Mouse (Mus musculus): Measurements from ENCODE around the gene Gclm.
"Not testable (repeated sequence)": the region's sequence is repeated elsewhere in the genome, so short reads cannot be mapped to it uniquely, and the experiment has no call there.

The Gclm gene

GRCm38 (mm10) chr3:122245215-122245877 is at the start of gene Gclm:
Gene Gclm (plus strand): TSS chr3:122245557.
- DNase-seq (ENCODE audit: low spot score in 2 of 2), result peak; percentile 87 to 95

DNA sequence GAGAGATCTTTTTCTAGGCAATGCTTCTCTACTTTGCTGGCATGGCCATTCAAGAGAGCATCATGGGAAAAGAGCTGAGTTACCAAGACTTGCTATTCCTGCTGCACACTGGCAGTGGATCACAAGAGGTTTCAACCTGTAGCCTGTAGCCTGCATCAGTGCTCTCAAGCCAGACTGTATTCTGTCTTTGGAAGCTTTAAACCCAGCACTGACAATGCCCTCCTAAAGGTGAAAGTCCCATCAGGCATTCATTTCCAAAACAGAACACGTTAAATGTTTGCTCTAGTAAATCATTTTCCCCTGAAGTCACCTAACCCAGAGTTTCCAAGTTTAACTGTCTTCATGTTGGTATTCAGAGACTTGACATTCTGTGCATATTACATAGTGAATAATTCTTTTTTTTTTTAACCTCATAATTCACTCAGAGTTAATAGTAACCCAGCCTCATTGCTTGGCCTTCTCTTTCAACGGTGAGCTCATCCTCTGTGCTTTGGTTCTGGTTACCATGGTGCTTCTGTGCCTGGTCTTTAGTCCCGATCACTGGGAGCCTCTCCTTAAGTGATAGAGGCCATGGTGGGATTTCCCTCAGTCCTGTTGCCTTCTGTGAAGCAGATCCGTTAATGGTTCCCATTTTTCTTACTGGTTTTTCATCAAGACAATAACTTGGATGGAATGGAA is 48.6 kb upstream of the Gclm start:
- no peak for DNase-seq (ENCODE audit: low spot score in 2 of 2)

DNA sequence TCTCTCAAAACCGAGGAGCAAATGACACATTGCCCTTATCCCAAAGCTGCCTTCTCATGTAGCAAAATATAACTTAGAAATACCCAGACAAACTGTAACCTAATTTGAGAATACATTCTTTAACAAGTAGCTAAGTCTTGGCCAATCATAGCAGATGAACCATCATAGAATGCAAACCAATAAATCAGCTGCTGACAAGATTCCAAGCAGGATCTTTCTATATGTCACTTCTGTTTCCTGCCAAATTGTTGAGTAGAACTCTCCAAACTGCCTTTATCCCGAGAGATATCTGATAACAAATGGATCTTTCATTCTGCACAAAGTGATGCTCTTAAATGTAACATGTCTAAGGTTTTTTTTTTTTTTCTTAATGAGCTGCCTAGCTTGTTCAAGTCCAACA is 46.8 kb upstream of the Gclm start:
- no peak for DNase-seq (ENCODE audit: low spot score in 2 of 2)

DNA sequence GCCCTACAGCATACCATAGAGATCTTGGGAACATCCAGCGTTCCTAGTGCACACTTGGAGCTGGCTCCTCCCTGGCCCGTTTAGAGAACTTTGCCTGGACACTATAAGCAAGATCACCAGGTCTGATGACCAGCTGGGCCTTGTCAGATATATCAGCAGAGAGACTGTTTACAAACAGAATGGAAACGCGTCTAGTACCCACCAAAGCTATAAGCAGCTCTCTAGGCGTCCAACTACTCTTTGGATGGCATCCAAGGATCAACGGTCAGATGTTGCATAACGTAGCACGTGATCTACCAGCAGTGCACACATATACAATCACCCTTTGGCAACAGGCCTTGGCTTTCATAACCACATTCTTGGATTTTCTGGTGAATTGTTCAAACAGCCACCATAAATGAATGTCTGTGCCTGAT is 46.4 kb upstream of the Gclm start:
- no peak for DNase-seq (ENCODE audit: low spot score in 2 of 2)

DNA sequence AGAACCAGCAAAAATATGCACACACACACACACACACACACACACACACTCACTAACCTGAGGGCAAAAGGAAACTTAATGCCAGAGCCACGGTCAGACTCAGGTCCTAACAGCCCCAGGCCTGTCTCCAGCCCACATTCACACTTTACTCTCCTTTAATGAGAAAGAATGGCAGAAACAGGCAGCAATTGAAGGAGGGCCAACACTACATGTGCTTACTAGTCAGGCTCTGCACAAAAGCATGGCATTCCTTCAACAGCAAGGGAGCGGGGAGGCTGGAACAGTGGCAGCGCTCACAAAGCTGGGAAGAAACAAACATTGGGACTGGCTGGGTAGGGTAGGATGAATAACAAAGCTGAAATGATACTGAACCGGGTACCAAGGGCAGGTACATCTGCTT is 45.8 kb upstream of the Gclm start:
- no peak for DNase-seq (ENCODE audit: low spot score in 2 of 2)

DNA sequence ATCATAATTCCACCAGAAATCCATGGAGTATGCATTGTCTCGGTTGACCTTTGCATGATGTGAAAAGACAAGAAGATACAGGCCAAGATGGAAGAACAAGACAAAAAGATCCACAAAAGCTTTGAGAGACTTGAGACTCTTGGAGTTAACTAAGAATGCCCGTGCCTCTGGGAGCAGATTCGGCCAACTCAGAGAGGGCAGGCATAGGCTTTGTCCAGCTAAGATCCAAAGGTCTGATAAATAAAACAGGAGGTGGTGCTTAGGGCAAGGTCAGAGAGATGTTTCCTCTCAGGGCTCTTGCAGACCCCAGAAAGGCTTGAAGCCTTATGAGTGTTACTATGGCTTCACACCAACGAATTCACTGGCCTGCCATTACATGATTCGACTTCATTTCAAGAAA is 45.3 kb upstream of the Gclm start:
- no peak for DNase-seq (ENCODE audit: low spot score in 2 of 2)

- DNase-seq (ENCODE audit: low spot score in 2 of 2), result no peak
Measured at GRCm38 (mm10) chr3:122200447-122200846, 44.9 kb upstream of the Gclm start.

DNA sequence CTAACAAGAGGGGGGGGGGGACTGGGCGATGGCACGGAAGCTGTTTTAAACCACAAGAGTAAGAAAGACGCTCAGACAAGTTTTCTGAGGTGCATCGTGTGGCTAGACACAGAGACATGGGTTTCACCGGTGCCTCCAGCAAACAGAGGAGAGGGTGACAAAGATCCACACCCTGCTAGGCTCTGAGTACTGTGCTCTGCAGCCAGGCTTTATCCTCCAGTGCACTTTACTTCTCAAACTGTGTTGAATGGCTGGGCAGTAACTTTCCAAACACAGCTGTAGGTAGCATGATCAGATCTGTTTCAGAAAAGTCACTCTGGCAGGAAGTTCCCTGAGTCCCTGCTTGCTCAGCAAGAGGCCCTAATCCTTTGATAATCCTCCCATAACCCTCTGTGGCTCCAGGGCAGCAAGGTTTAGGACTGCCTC is 43.0 kb upstream of the Gclm start:
- DNase-seq (ENCODE audit: low spot score in 2 of 2), result peak in 1 of 2 experiments; percentile 15

DNA sequence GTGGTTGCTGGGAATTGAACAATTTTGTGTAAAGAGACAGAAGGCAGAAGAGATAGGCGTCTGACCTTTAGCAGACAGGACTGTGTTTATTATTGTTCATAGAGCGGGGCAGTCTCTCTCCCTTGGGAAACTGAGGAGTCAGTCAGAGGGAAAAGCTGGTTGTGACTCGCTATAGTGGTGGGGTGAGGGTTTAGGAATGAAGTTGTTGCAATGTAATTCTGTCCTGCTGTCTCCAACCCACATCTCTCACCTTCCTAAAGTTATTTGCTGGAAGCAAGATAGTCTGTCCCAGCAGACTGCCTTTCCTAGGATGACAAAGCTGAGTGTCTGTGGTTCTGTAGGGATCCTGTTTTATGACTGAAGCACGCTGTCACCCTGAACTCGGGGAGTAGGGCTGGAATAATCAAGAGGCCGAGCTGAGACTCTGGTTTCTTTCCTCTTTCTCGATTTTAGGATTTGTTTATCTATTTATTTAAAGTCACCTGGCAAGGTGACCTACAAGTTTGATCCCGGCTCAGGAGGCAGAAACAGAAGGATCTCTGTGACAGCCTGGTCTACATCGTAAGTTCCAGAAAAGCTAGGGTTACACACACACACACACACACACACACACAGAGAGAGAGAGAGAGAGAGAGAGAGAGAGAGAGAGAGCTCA is 41.6 kb upstream of the Gclm start:
- no peak for DNase-seq (ENCODE audit: low spot score in 2 of 2)

- no peak for DNase-seq (ENCODE audit: low spot score in 2 of 2)
Measured at GRCm38 (mm10) chr3:122205753-122206152, 39.6 kb upstream of the Gclm start.

DNA sequence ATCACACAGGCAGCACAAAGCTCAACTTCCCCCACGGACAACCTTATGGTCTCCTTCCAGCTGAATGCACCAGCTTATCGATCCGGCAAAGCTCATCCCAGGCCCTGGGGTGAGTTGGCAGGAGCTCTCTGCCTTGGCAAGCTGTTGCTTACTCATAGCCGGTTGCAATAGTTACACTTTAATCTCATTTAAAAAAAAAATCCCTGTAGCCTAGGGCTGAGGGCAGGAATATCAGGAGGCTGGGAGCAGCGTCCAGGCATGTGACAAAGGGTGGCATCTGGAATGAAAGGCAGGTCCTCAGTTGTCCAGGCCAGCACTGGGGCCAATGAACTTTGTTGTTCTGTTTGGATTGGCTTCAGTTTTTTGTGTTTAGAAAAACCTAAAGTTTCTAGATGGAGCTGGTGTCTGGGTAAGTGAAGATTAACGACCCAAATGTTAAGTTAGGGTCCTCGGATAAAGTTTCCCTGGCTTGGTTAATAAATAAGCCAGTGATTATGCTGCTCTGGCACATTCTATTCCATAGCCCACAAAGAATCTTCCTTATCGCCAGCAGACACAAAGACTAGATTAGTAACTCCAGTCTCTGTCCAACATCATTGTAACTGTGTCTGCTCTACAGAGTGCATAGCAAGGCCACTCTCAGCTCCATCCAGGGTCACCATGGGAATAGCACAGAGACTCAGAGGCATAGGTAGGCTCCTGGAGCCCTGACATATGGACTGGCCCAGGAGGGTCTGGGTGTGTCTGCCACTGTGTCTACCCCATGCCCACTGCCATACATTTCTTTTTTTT is 38.9 kb upstream of the Gclm start:
- DNase-seq (ENCODE audit: low spot score in 2 of 2), result no peak

- DNase-seq (ENCODE audit: low spot score in 2 of 2), result no peak
Measured at GRCm38 (mm10) chr3:122207766-122208165, 37.6 kb upstream of the Gclm start.

DNA sequence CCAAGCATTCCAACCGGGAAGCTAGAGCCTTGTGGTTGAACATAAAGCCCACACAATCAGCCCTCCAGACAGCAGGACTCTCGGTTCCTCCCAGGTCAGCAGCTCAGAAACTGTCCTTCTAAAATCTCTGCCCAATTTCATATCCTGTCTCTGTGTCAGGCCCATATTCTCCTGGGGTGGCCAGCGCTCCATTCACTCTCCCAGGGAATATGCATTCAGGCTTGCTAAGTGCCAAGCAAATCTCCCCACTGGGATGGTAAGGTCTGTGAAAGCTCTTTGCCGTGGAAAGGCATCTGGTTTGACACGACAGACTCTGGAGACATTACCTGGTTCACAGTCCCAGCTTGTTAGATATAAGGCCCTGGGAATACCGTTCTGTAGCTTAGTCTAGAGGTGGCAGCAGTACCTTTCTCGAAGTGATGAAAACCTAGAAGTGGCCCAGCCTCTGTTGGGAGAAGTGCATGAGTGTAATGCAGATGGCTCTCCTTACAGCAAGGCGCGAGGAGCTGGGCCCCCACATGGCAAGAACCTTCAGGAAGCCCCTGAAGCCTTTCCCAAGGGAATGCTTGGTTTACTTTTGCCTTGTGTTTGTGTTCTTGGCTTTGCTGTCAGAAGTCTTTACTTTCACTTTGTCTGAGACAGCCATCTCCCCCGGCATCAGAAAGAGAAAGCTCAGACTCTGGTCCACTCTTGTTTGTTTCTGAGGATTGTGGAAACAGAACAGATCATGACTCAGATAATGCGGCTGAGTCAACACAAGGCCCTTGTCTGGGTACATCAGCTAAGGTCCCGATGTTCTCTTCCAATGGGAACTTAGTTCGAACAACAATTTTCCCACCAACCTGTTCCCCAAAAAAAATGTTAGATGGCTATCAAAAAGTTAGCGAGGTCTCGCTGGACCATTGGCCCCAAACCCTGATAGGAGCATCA is 36.8 kb upstream of the Gclm start:
- no peak for DNase-seq (ENCODE audit: low spot score in 2 of 2)

DNA sequence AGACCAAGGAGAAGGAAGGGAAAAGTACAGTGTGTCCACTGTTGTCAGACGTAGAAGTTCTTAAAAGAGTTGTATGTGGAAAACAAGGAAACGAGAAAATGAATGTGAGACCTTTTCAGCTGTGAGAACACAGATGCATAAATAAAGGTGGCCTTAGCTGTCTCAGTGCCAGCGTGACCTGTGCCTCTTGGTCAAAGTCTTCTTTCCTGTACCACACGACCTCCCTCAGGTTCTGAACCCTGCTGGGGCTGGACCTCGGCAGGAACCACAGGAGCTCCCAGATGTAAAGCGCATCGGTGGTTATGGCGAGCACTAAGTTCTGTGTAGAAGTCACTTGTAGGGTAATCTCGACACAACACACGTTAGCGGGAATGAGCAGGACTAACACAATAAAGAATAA is 35.8 kb upstream of the Gclm start:
- no peak for DNase-seq (ENCODE audit: low spot score in 2 of 2)

DNA sequence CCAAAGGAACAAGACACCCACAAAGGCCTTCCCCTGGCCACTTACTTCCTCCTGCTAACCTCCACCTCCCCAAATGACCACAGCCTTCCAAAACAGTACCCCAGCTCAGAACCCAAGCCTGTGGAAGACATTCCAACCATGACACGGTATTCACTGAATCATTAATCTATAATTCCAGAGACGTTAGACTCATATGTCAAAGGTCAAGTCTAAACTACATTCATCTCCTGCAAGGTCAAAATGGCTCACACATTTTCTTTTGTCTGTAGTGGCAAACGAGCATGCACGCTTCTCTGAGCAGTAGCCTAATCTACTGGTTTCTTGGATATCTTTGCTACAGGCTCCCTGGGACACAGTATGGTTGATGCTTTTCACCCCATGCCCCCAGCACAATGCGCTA is 34.9 kb upstream of the Gclm start:
- DNase-seq (ENCODE audit: low spot score in 2 of 2), result no peak

GRCm38 (mm10) chr3:122210846-122211245 is 34.5 kb upstream of the Gclm start:
- DNase-seq (ENCODE audit: low spot score in 2 of 2), result no peak

DNA sequence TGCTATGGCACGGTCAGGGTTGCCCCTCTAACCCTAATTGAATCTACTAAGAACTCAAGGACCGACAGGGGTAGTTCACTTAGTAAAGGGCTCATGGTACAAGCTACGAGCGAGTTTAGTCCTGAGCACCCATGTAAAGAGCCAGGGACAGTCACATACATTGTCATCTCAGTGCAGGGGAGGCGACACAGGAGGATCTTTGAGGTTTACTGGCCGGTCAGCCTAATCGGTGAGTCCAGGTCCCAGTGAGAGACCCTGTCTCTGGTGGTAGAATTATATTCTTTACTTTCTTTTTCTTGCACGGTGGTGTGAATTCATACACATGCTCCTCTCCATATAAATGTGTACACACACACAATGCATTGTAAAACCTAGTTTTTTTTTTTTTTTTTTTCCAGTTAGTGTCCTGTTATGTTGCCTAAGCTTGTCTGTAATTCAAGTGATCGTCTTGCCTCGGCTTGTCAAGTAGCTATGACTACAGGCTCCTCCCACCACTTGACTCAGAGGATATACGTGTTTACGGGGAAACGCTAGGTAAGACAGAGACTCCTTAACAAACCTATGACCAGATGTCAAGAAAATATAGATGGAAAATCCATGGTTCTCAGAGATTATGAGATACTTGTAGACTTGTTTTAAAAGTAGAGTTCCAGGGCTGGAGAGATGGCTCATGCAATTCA is 33.8 kb upstream of the Gclm start:
- DNase-seq (ENCODE audit: low spot score in 2 of 2), result no peak

- no peak for DNase-seq (ENCODE audit: low spot score in 2 of 2)
Measured at GRCm38 (mm10) chr3:122221240-122222036, 23.9 kb upstream of the Gclm start.

DNA sequence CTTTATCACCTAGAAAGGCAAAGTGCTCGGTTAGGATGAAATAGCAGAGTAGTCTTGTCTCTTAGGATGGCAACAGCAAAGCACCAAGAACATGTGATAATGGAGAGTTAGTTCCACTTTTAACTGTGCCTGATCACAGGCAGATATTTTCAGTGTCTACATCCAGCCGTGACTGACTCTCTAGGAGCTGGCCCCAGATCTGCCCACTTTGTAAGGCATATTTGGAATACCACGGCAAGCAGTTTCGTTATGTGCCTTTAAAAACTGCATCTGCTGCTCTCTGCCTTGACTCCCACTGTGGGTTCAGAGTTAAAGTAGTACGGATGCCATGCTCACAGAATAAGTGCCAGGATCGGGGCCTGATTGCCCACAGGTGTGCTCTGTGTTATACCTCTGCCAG is 18.4 kb upstream of the Gclm start:
- DNase-seq (ENCODE audit: low spot score in 2 of 2), result not testable (repeated sequence)

DNA sequence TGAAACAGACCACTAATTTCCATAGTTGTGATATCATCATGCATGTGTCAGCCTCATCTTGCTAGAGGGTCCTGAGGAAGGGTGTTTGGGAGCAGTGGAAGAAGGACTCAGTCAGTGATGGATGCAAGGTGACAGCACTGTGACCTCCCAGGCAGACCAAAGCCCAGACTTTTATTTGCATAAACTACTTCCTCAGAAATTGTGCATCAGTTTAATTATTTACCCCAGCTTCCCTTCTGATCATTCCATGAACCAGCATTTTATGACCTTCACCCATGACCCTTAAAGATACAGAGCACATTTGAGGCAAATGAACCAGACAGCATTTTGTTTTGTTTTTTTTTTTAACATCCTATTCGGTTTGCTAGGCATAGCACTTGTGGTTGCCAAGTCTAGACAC is 9.6 kb upstream of the Gclm start:
- no peak for DNase-seq (ENCODE audit: low spot score in 2 of 2)

All from spleen, postnatal 10 days (tissue).